Mouse (Mus musculus): ENCODE data around the gene Nr4a1.
A peak's percentile ranks its signal among the peaks of the same experiment; 100 is the strongest.

DNA sequence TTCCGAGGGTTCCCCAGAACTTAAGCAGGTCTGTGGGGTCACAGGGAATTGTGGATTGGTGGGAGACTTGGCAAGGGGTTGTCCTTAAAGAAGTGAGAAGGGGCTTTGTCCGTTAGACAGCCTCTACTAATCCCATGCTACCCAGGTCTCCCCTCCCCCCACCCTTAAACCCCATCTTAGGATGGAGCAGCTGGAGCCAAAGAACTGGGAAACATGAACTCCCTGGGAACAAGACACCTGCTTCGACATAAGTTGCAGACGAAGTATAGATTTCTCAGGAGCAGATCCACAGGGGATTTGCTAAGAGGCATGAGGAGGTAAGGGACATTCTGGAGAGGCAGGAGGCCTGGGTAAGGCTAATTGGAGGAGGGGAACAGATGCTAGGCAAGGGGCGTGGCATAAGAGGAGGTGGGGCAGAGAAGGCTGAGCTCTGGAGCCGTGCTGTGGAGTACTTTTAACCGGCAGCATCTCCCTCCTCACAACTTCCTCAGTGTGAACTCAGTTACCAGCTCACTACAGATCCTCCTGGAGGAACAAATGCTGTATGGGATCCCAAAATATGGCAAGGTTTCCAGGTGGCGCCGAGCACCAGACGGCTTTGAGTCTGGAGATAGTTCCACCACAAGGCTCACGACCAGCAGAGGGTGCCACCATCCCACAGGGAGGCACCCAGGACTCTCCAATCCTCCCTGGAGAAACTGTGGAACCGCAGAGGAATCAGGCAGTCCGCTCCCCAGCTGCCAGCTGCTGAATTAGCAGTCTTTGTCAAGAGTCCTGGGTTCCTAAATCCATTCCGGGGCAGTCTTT, 32.6 kb upstream of the Nr4a1 start:
- TF ChIP-seq CTCF (IDR thresholded peaks at IDR 0.05; ENCODE audit: low read depth, low read length) = peak; percentile 87
- TF ChIP-seq POLR2A (IDR thresholded peaks at IDR 0.05; ENCODE audit: insufficient read depth, low read length) = no peak

Measured in ES-Bruce4 (cell line).